Mouse (Mus musculus) intestine, postnatal 0 days (tissue): ENCODE measurements around the gene Fam192a. TPM values are rescaled to one million over a fixed set of nuclear protein-coding genes. Genes with fewer than 3 reads are reported as not detected.

Experiments used
- ATAC-seq: fragments of 200-750 bp; cut with Nextera tagmentation; 2 replicates; pipeline ENCODE4 v1.8.0; 2017; ENCODE audit warnings: mild to moderate bottlenecking, moderate TSS enrichment, moderate library complexity
- H3K27ac ChIP-seq: fragments of 300-500 bp; sonication (generic); 2 replicates; pipeline ENCODE4 v1.5.1; 2014; ENCODE audit warnings: mild to moderate bottlenecking, low read depth, low read length, moderate library complexity
- H3K27me3 ChIP-seq: fragments of 300-500 bp; sonication (generic); replicated peaks from 2 replicates; pipeline ENCODE4 v1.6.1; 2014; ENCODE audit warnings: low read length, mixed read lengths; ENCODE audit not compliant: control insufficient read depth, insufficient read depth
- H3K36me3 ChIP-seq: fragments of 300-500 bp; sonication (generic); 2 replicates; pipeline ENCODE4 v1.6.1; 2014; ENCODE audit warnings: mild to moderate bottlenecking, moderate library complexity; ENCODE audit not compliant: control insufficient read depth, insufficient read depth
- H3K4me1 ChIP-seq: fragments of 300-500 bp; sonication (generic); replicated peaks from 2 replicates; pipeline ENCODE4 v1.6.1; 2014; ENCODE audit warnings: antibody characterized with exemption, low read length, mixed read lengths; ENCODE audit not compliant: control insufficient read depth, insufficient read depth
- H3K4me2 ChIP-seq: fragments of 300-500 bp; sonication (generic); replicated peaks from 2 replicates; pipeline ENCODE4 v1.6.1; 2014; ENCODE audit warnings: low read depth, mild to moderate bottlenecking, moderate library complexity
- H3K4me3 ChIP-seq: fragments of 300-500 bp; sonication (generic); 2 replicates; pipeline ENCODE4 v1.5.1; 2014; ENCODE audit warnings: low read depth, low read length
- H3K9ac ChIP-seq: fragments of 300-500 bp; sonication (generic); 2 replicates; pipeline ENCODE4 v1.6.1; 2014; ENCODE audit warnings: mild to moderate bottlenecking, low read depth, low read length
- H3K9me3 ChIP-seq: fragments of 300-500 bp; sonication (generic); 2 replicates; pipeline ENCODE4 v1.6.1; 2016; ENCODE audit warnings: mixed run types; ENCODE audit not compliant: control insufficient read depth
- CTCF ChIP-seq: sonication (generic); IDR thresholded peaks from 2 replicates; pipeline ENCODE4 v1.5.1; 2016; ENCODE audit warnings: low read depth, mild to moderate bottlenecking, control low read depth, antibody characterized with exemption, moderate library complexity
- WGBS: fragments of 180-500 bp; shearing (Covaris S2); extraction: QIAGEN DNeasy Blood & Tissue Kit; methylation state at CpG from one replicate; pipeline ENCODE4 v1.1.7; 2014; 5-methylcytosine and 5-hydroxymethylcytosine counted together
- polyA plus RNA-seq: library from polyadenylated mRNA; unstranded; fragments of >200 nt; fragmentation: Nextera tagmentation; extraction: Ambion mirVana; gene quantifications from 2 replicates; pipeline ENCODE4 v1.2.1, GENCODE M21; 2015

Fam192a gene
- polyA plus RNA-seq, 1 experiment from 2014 or later, result 44.5 TPM

GRCm38 (mm10) chr8:94552696-94553095 lies 49.1 kb downstream of the Fam192a start:
- no peaks in the 10 kb centered on the region for H3K36me3 ChIP-seq
- H3K27me3 ChIP-seq, result no peaks in the 10 kb centered on the region
- no peaks in the 10 kb centered on the region for H3K9me3 ChIP-seq
- H3K4me1 ChIP-seq, result no peaks in the 10 kb centered on the region
- no peak for ATAC-seq
- H3K4me2 ChIP-seq, result no peak overlapping the region
- no peak overlapping the region for H3K27ac ChIP-seq
- 77% methylated on average over 2 of the region's 2 CpGs for WGBS
- no peak overlapping the region for H3K4me3 ChIP-seq
- no peak overlapping the region for H3K9ac ChIP-seq
- TF ChIP-seq CTCF, result no peak

DNA sequence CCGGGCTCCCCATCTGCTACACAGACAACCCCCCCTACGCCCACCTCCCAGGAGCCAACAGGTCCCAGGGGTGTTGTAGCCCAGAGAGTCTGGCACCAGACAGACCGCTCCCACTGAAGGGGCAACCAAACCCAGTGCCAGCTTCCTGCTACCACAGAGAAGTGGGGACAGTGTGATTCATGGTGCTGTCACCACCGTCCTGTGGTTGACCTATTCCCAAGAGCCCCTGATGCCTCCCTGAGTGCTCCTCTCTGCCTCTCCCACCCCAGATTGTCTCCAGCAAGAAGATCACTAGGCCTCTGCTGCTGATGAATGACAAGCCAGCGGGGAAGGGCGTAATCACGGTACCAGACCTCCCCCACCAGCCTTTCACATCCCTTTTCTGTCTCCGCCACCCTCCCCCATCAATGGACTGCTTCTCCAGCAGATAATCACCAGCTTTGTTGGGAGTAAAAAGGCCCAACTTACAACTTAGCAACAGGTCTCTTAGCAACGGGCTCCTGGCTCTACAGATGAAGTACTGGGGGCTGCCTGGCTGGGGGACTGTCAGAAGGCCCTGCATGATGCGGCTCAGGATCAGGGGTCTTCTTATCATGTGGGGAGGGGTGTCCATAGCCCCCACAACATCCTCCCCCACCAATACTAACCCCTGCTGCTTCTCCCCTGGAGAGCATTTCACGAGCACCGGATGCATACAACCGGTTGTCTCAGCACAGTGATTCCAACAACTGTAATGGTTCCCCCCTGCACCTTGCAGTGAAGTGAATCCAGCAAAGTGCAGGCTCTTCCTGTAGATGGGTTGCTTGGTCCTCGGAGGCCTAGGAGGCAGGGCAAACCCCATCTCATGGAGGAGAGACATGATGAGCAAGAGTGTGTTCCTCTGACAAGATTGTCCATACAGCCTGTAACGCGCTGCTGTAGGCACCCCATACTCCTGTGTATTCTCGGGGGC lies 50.0 kb downstream of the Fam192a start:
- no peaks in the 10 kb centered on the region for H3K27me3 ChIP-seq
- no peak overlapping the region for H3K27ac ChIP-seq
- H3K36me3 ChIP-seq, result no peaks in the 10 kb centered on the region
- no peak for TF ChIP-seq CTCF
- H3K4me3 ChIP-seq, result no peak overlapping the region
- whole genome bisulfite sequencing, result 59% methylated on average over 17 of the region's 17 CpGs
- H3K9ac ChIP-seq, result no peak overlapping the region
- ATAC-seq, result no peak
- H3K4me1 ChIP-seq, result no peaks in the 10 kb centered on the region
- no peaks in the 10 kb centered on the region for H3K9me3 ChIP-seq
- no peak overlapping the region for H3K4me2 ChIP-seq

GRCm38 (mm10) chr8:94549998-94550397 lies 51.8 kb downstream of the Fam192a start:
- no peak for ATAC-seq
- no peak overlapping the region for H3K4me3 ChIP-seq
- no peaks in the 10 kb centered on the region for H3K27me3 ChIP-seq
- H3K4me1 ChIP-seq, result no peaks in the 10 kb centered on the region
- H3K4me2 ChIP-seq, result no peak overlapping the region
- H3K36me3 ChIP-seq, result no peaks in the 10 kb centered on the region
- H3K9ac ChIP-seq, result no peak overlapping the region
- 86% methylated on average over 5 of the region's 5 CpGs for WGBS
- no peak overlapping the region for H3K27ac ChIP-seq
- no peaks in the 10 kb centered on the region for H3K9me3 ChIP-seq
- TF ChIP-seq CTCF, result no peak

- Histone ChIP-seq H3K27me3 (no peaks in the 10 kb centered on the region), H3K4me2 (no peak overlapping the region), H3K4me3 (no peak overlapping the region), H3K4me1 (no peaks in the 10 kb centered on the region), H3K27ac (no peak overlapping the region), H3K36me3 (no peaks in the 10 kb centered on the region), H3K9me3 (no peaks in the 10 kb centered on the region), H3K9ac (no peak overlapping the region)
- TF ChIP-seq CTCF, result no peak
- no peak for ATAC-seq
- 64% methylated on average over 5 of the region's 5 CpGs for WGBS
These were observed 52.3 kb downstream of the Fam192a start for GRCm38 (mm10) chr8:94549482-94549881.

DNA sequence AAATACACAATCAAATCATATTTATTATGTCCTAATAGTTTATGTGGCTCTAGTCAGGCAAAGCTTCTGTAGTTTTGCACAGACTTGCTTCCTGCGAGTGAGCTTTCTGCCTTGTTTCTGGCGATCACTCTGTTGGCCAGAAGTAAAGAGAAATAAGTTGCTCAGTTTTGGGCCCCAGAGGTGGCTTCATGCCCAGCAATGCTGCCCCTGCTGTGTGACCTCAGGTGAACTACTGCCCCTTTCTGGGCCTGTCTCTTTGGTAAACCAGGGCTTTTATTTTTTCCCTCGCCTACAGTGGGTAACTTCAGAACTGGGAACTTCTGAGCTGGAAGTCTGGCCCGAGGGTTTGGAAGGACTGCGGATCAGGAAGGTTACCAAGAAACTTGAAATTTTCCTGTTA lies 52.8 kb downstream of the Fam192a start:
- WGBS, result 81% methylated on average over 5 of the region's 5 CpGs
- Histone ChIP-seq H3K4me1 (no peaks in the 10 kb centered on the region), H3K9ac (no peak overlapping the region), H3K36me3 (no peaks in the 10 kb centered on the region), H3K27me3 (no peaks in the 10 kb centered on the region), H3K9me3 (no peaks in the 10 kb centered on the region), H3K4me2 (no peak overlapping the region), H3K27ac (no peak overlapping the region), H3K4me3 (no peak overlapping the region)
- no peak for ATAC-seq
- TF ChIP-seq CTCF, result no peak

GRCm38 (mm10) chr8:94543981-94544380 lies 57.8 kb downstream of the Fam192a start:
- TF ChIP-seq CTCF, result no peak
- Histone ChIP-seq H3K4me2 (no peak overlapping the region), H3K9me3 (no peaks in the 10 kb centered on the region), H3K4me3 (no peak overlapping the region), H3K36me3 (no peaks in the 10 kb centered on the region), H3K27me3 (no peaks in the 10 kb centered on the region), H3K4me1 (no peaks in the 10 kb centered on the region), H3K9ac (no peak overlapping the region), H3K27ac (no peak overlapping the region)
- 58% methylated on average over 8 of the region's 8 CpGs for WGBS
- ATAC-seq, result no peak
